Mouse (Mus musculus): ENCODE data around the gene Slc25a5. TPM values are rescaled to one million over a fixed set of nuclear protein-coding genes. Genes with fewer than 3 reads are reported as not detected.

Gene Slc25a5
- polyA plus RNA-seq, 1 experiment from 2014 or later = 838 TPM

- Histone ChIP-seq H3K4me2 (replicated peaks; ENCODE audit: low read depth, low read length) (no peak overlapping the region), H3K9me3 (ENCODE audit: control insufficient read depth, low read length) (no peaks in the 10 kb centered on the region), H3K4me1 (ENCODE audit: control insufficient read depth, insufficient read depth, low read length) (no peaks in the 10 kb centered on the region), H3K9ac (ENCODE audit: low read depth, low read length) (no peak overlapping the region), H3K36me3 (ENCODE audit: control insufficient read depth, insufficient read depth, low read length) (no peaks in the 10 kb centered on the region; the same call in 1 of the 2 replicates), H3K4me3 (ENCODE audit: low read length) (no peak overlapping the region), H3K27ac (ENCODE audit: low read depth, low read length) (no peak overlapping the region), H3K27me3 (ENCODE audit: control insufficient read depth, insufficient read depth, low read length) (no peaks in the 10 kb centered on the region)
- WGBS = 71% methylated on average over 4 of the region's 4 CpGs
- ATAC-seq (ENCODE audit: low FRiP score, low TSS enrichment) = no peak
Measured at GRCm38 (mm10) chrX:36843346-36843990, 48.0 kb downstream of the Slc25a5 start.

- Histone ChIP-seq H3K27me3 (ENCODE audit: control insufficient read depth, insufficient read depth, low read length) (no peaks in the 10 kb centered on the region), H3K9ac (ENCODE audit: low read depth, low read length) (no peak overlapping the region), H3K36me3 (ENCODE audit: control insufficient read depth, insufficient read depth, low read length) (no peaks in the 10 kb centered on the region; the same call in 1 of the 2 replicates), H3K9me3 (ENCODE audit: control insufficient read depth, low read length) (no peaks in the 10 kb centered on the region), H3K4me3 (ENCODE audit: low read length) (no peak overlapping the region), H3K4me2 (replicated peaks; ENCODE audit: low read depth, low read length) (no peak overlapping the region), H3K4me1 (ENCODE audit: control insufficient read depth, insufficient read depth, low read length) (no peaks in the 10 kb centered on the region), H3K27ac (ENCODE audit: low read depth, low read length) (no peak overlapping the region)
- 71% methylated on average over 1 of the region's 1 CpGs for WGBS
- ATAC-seq (ENCODE audit: low FRiP score, low TSS enrichment) = no peak
Measured at GRCm38 (mm10) chrX:36847152-36847551, 51.7 kb downstream of the Slc25a5 start.

Other genes with a start within 250 kb of the Slc25a5 start
- gene Pgrmc1, start 197.4 kb upstream of the Slc25a5 start, polyA plus RNA-seq (2014; fragmentation: Nextera tagmentation; extraction: Ambion mirVana) = 256 and 282 TPM in 2 replicates
- gene Akap17b, start 150.3 kb upstream of the Slc25a5 start, polyA plus RNA-seq (2014; fragmentation: Nextera tagmentation; extraction: Ambion mirVana) = 4.0 TPM in 2 replicates
- 2.2 and 3.4 TPM in 2 replicates for gene Slc25a43, start 52.0 kb upstream of the Slc25a5 start, polyA plus RNA-seq (2014; fragmentation: Nextera tagmentation; extraction: Ambion mirVana)
- 114 and 127 TPM in 2 replicates for gene Ube2a, start 78.2 kb downstream of the Slc25a5 start, polyA plus RNA-seq (2014; fragmentation: Nextera tagmentation; extraction: Ambion mirVana)
- 24.7 and 38.1 TPM in 2 replicates for gene C330007P06Rik, start 78.5 kb downstream of the Slc25a5 start, polyA plus RNA-seq (2014; fragmentation: Nextera tagmentation; extraction: Ambion mirVana)
- gene Nkrf, start 107.2 kb downstream of the Slc25a5 start, polyA plus RNA-seq (2014; fragmentation: Nextera tagmentation; extraction: Ambion mirVana) = 2.8 and 3.7 TPM in 2 replicates
- 19.3 and 27.9 TPM in 2 replicates for gene Sept6, start 196.1 kb downstream of the Slc25a5 start, polyA plus RNA-seq (2014; fragmentation: Nextera tagmentation; extraction: Ambion mirVana)

All from kidney, embryonic 14.5 days (tissue).